Mouse (Mus musculus): ENCODE measurements around the gene Krt39.

Krt39 gene

GRCm38 (mm10) chr11:99471946-99472345 lies 49.2 kb downstream of the Krt39 start:
- no peak for ATAC-seq (ENCODE audit: low TSS enrichment)

- no peak for ATAC-seq (ENCODE audit: low TSS enrichment)
Observed at GRCm38 (mm10) chr11:99469228-99469627, 51.9 kb downstream of the Krt39 start.

- ATAC-seq (ENCODE audit: low TSS enrichment), result no peak
Observed at GRCm38 (mm10) chr11:99468566-99468965, 52.6 kb downstream of the Krt39 start.

GRCm38 (mm10) chr11:99466316-99466715 lies 54.8 kb downstream of the Krt39 start:
- ATAC-seq (ENCODE audit: low TSS enrichment), result peak; percentile 93

- ATAC-seq (ENCODE audit: low TSS enrichment), result 0 out of 2 replicates have a peak, but pooled peaks have one; percentile 27
Observed at GRCm38 (mm10) chr11:99464836-99465235, 56.3 kb downstream of the Krt39 start.

All from frontal cortex, adult (tissue).